Mouse (Mus musculus) ES-E14 (cell line): Measurements from ENCODE around the gene Smim26.

Experiments
- CHD2 ChIP-seq: IDR thresholded peaks from 2 replicates; pipeline ENCODE4 v1.6.1; 2014; ENCODE audit warnings: mild to moderate bottlenecking, low read depth, low read length, inconsistent platforms
- HCFC1 ChIP-seq: IDR thresholded peaks from 2 replicates; pipeline ENCODE4 v1.6.1; 2012; ENCODE audit warnings: low read length, inconsistent platforms, borderline replicate concordance; ENCODE audit not compliant: insufficient read depth
- MAFK ChIP-seq: IDR thresholded peaks from 2 replicates; pipeline ENCODE4 v1.6.1; 2014; ENCODE audit warnings: mild to moderate bottlenecking, low read depth, low read length, inconsistent platforms; ENCODE audit not compliant: insufficient read depth
- ZC3H11A ChIP-seq: IDR thresholded peaks from 2 replicates; pipeline ENCODE4 v1.6.1; 2012; ENCODE audit warnings: low read depth, mild to moderate bottlenecking, inconsistent platforms, low read length, borderline replicate concordance
- ZNF384 ChIP-seq: IDR thresholded peaks from 2 replicates; pipeline ENCODE4 v1.6.1; 2012; ENCODE audit warnings: low read depth, low read length, inconsistent platforms

DNA sequence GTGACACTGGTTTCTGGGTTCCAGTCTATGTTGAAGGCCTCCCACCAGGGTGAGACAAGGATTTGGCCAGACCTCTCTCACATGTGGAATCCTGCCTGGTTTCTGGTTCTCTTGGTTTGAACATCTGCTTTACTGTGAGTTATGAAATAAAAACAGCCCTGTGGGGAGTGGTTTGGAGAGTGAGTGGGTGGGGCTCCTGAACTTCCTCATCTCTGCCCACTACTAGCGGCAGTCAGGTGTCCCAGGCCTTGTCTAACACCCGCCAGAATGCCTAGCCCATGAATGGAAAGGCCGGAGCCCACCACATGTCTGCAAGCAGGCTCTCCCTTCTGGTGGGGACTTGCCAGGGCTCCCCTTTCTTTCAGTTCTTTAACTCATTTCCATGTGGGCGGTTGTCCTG lies 48.1 kb downstream of the Smim26 start:
- TF ChIP-seq HCFC1 (no peak), MAFK (no peak), ZNF384 (no peak), ZC3H11A (no peak), CHD2 (no peak)
